Mouse (Mus musculus) kidney, postnatal 36 days (tissue): ENCODE results near the gene Stat5b.

Experiments
- DNase-seq, 2 experiments: peaks; one replicate each; pipeline ENCODE4 v3.0.0; 2021 to 2022; ENCODE audit warnings: mixed read lengths in 2 of 2

Stat5b gene

DNA sequence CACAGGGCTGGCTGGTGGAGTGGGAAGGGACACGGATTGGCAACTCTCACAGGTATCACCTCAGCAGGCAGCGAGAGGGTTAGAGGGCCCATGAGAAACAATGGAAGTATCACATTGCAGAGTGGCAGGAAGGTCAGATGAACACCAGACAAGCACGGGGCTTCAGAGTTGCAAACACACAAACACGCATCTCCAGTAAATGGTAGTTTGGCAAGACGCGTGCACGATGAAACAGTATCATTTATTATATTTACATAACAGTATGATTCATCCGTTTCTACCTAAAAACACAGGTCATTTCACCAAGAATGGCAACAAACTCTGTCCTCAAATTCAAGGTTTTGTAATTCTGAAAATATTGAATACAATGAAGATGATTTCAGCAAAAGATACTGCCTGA lies 11.0 kb downstream of the Stat5b start:
- no peak for DNase-seq

DNA sequence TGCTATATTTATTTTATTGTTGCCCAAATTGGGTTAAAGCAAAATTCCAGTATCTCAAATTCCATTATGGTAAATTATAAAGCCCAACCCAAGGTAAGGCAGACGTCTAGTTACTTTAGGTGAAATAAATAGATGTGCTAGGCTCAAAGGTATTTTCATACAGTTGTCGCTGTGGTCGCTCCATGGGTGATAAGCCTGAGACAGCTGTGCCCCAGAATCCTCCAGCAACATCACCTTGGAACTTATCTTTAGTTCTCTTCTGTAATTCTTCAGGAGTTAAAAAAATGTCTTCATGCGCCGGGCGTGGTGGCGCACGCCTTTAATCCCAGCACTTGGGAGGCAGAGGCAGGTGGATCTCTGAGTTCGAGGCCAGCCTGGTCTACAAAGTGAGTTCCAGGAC lies 11.6 kb downstream of the Stat5b start:
- no peak for DNase-seq

DNA sequence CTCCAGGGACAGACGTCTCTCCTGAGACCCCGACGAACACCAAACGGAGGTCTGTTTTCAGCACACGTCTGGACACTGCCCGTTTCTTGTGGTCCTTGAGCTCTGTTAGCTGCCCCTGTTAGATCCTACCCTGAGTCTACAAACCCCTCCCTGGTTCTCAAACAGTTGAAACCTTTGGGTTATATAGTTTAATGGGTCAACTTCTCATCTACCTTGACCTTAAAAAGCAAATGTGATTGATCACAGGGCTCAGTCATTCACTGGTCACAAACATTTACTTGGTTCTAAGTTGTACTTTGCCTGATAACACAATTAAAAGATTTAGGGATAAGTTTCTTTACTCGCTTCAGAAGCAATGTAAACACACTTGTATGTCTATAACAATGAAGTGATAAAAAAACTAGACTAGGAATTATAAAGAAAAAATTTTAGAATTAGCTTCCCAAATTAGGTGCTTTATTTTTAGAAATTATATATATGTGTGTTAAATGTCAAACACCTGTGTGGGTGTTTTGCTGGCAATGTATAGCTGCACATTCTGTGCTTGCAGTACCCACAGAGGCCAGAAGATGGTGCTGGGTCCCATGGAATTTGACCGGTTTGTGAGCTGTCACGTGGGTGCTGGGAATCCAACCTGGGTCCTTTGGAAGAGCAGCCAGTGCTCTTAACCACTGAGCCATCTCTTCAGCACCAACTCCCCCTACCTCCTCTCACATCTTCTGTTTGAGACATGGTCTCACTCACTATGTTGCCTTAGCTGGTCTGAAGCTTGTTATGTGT lies 13.4 kb downstream of the Stat5b start:
- DNase-seq: no peak

DNA sequence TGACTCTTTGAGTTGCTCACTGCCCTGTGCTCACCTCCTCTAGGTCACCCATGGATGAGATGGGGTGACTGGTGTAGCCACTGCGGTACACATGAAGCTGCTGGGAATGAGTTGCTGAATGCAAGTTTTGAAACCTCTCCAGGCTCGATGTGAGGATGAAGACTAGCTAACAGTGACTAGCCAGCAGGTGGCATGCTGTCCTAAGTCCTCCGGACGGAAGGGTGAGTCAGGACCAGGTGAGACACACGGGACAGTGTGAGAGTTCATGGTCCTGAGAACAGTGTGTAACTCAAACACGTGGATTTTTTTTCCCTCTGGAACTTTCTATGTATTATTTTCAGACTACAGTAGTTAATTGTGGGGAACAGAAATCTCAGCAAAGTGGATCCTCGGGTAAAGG lies 17.1 kb downstream of the Stat5b start:
- DNase-seq: peak; percentile 70 to 78

DNA sequence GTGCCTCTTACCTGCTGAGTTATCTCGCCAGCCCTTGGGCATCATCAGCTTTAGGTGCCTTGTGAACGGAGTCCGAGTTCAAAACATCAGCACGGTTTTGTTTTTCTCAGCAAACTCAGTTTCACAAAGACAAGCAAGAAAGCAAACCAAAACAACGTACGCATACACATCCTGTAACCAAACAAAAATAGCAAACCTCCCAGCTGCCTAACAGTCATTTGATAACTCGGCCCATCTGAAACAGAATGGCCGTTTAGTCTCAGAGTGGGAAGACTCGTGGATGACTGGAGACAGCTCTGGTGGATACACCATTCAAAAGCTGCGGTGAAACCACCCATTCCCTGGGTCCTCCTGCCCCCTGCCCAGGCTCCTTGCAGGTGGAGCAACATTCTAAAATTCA lies 19.1 kb downstream of the Stat5b start:
- no peak for DNase-seq

DNA sequence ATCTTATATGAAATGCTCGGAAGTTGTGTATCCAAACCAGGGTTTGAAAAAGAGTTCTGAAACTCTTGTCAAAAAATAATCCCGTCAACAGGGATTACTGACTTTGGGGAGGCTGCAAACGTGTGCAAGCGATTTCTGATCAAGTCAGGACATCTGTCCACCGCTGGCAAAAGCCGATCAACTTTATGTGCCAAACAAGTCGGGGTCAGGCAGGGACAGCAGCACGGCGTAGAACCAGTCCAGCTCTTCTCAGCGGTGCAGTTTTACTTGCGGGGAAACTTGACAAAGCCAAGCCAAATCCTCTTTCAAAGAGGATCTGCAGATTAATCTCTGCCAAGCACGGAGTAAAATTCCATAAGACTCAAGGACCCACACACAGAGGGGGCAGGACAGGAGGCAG lies 20.8 kb downstream of the Stat5b start:
- no peak for DNase-seq

DNA sequence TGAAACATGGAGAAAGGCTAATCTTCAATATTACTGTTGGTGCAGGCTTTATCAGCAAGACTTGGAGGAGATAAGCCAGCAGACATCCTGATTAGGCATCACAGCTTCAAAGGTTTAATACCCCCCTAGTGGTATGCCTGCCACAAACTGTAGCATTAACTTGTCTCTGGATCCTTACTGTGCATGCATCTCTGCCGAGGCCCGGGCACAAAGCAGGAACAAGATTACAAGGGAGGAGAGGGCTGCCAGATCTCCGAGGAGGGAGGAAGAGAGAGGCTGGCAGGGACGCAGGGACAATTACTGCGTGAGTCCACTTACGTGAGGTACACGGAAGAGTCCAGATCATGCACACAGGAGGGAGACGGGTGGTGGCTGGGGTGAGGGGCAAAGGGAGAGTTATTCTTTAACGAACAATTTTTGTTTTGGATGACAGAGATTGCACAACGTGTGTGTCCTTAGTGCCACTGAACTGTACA lies 21.8 kb downstream of the Stat5b start:
- peak; percentile 56 to 65 for DNase-seq

DNA sequence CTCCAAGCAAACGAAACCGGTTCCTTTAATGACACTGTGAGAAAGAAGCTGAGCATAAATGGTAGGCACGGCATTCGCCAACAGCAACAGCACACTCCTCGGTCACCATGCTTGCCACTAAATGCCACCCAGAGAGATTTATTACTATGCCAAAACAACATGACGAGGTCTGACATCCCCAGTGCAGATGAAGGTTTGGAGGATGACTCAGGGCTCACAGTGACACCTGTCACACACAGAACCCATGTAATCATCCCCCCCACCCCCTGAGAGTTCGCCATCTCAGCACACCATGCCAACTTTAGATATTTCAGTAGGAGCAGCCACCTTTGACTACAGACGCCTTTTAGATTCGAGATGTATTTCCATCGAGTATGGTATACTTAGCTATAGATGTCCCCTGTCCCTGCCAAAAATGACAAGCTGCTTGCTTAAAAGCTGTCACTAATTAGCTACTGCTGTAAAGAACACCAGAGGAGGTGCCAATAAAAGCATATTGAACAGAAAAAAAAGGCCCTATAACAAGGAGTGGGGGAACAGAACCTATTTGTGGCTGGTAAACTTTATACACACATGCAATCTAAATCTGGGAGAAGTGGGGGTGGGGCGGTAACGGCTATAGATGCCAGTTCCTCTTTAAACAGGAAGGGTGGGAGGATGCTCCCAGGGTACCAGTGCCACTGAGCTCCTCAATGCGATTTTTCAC lies 24.2 kb downstream of the Stat5b start:
- peak in 1 of 2 experiments; percentile 44 for DNase-seq

DNA sequence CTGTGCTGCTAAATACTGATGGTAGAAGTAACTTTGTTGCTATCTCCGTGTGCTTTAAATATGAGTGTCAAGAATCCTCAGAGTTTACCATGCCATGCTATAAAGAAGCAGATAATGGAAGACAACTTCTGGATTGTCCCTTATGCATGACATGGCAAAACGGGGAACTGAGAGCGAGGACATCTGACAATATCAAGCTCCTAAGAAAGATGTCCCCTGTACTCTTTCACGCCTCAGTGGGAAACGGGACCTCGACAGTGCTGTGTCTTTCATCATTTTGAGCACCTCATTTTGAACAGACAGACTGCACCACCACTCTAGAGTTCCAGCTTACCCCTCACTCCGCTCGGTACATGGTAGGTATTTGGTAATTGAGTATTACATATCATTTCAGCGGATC lies 25.1 kb downstream of the Stat5b start:
- DNase-seq: no peak

DNA sequence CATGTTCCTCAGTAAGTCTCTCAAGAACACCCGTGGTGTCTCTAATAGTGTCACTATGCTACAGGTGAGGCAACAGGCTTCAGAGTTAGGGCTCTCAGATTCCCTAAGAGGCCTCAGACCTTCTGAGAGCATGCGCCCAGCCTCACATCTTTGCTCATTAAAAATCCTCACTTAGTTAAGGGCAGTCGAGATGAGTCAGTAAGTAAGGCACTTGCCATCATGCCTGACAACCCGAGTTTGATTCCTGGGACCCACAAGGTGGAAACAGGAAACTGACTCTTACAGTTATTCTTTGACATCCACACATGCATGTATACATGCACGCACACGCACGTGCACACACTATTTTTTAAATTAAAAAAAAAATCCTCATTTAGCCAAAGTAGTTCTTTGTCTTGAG lies 26.0 kb downstream of the Stat5b start:
- DNase-seq: no peak

DNA sequence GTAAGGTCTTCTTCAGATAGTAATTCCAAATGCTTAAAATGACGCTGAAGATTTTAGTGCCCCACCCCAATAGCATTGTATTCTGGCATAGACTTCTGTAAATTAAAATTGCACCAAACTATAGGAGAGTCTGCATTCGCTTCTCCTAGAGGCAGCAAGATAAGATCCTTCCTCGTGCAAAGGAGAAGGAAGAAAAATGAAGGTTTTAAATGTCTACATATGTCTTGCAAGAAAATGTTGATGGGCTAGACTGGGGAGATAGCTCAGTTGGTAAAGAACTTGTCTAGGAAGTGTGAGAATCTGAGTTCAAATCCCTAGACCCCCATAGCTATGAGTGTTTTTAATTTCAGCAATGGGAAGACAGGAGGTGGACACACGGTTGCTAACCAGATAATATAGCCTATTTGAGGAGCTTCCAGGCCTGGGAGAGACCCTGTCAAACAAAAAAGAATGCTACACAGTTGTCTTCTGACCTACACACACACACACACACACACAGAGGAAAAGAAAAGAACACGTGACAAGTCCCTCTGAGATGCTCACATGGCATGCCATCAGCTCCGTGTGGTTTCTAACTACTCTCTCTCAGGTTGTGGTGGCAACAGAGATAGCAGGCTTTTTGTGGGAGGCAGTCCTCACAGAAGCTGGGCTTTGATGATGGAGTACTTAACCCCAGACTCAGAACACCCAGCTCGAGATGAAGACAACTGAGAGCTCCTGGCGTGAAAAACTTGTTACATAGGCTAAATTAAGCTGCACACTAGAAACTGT lies 26.8 kb downstream of the Stat5b start:
- no peak for DNase-seq

DNA sequence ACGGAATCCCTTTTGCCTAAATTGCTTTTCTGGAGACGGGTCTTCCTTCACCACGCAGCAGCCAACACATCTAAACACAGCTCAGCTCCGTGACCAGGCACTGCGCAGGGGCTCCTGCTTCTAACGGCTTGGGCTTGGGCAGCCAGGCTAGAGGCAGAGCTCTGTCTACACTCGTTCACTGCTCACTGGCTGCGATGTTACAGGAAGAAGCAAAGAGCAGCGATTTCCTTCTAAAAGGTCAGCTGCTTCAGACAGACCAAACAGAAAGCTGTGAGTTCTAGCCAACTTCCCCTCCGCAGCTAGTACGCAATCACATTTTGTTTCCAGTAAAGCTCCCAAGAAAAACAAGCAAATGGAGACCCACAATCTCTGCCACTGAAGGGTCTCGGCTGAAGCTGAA lies 28.2 kb downstream of the Stat5b start:
- peak; percentile 62 to 66 for DNase-seq

DNA sequence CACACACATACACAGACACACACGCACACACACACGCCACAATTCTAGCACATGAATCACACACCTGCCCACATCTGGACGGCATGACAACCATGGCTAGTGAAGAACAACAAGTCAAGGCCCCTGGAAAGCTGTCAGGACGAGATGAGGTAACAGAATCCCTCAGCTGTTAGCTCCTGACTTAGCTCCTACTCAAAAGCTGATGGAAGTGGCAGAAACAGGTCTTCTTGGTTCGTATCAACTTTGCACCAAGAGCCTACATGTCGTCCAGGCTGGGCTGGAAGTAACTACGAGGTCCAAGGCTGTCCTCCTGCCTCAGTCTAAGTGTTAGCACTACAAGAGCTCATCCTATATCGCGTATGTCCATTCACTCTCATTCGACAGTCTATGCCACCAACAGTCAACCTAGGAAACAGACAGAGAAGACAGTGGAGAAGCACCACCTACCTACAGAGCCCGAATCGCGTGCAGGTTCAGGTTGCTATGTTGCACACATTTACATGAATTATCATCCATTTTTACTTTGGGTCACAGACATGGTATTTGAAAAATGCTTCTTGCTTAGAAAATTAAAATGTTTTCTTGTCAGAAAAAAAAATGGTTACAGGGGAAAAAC lies 28.8 kb downstream of the Stat5b start:
- no peak for DNase-seq

DNA sequence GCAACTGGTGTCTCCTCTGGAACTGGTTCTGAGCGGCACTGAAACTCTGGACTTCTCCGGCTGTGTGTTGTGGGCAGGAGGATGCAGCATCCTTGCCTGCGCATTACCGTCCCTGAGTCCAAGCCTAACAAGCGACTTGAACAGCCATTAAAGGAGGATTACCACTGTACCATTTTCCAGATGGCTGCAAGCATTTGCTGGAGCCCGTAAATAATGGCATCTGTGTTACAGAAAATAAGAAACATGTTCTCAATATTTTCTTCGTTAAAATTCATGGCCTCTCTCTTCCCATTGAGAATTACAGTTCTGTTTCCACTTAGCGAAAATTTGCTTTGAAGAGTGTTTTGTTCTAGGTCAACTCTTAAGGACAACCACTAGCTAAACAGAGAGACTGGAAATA lies 30.5 kb downstream of the Stat5b start:
- no peak for DNase-seq

DNA sequence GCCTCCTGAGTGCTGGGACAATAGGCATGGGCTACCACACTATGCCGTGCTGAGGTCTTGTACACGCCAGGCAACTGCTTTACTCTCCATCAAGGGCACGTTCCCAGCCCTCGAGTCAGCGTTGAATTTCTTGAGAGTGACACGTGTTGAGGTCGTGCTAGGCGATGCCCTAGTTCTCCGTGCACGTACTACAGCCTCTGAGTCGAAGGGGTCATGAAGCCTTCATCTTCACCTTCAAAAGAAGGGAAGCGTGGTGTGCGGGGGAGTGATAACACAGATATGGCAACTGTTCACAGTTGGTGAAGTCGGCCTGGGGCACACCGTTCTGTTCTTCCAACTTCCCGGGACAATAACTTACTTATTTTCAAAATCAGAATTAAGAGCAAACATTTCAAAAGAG lies 30.9 kb downstream of the Stat5b start:
- DNase-seq: no peak

DNA sequence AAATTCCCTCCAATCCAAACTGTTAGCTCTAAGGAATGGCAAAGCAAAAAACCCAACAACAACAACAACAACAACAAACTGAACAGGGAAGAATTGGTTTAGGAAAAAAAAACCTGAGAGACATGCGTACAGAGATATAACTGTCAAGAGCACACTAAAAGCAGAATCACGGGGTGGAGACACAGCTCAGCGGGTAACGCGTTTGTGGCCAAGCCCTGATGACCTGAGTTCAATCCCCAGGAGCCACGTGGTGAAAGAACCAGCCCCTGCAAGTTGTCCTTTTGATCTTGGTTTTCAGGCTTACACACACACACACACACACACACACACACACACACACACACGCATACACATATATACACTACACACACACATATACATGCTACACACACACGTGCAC lies 31.5 kb downstream of the Stat5b start:
- DNase-seq: no peak

DNA sequence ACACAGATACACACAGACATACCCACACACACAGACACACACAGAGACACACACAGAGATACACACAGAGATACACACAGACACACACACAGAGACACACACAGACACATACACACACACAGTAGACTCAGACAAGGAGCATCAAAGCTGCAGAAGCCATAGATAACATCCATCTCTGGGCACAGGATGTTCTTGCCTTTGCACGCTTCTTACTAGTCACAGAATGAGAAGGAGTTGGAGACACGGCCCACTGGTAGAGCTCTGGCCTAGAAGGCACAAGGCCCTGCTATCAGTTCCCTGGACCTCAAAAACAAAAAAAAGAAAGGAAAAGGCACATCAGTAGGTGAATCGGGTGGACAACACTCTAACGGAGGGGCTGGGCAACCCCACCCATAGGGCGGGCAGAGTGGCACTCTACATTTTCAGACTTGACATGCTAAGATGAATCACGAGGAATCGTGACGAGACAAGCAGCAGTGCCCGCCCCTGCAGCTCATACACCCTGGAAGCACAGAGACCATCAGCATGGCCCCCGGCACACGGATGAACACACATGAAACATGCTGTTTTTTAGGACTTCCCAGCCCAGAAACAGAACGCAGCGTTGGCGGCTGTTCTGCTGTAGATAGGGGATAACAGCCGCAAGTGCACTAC lies 32.0 kb downstream of the Stat5b start:
- no peak for DNase-seq

DNA sequence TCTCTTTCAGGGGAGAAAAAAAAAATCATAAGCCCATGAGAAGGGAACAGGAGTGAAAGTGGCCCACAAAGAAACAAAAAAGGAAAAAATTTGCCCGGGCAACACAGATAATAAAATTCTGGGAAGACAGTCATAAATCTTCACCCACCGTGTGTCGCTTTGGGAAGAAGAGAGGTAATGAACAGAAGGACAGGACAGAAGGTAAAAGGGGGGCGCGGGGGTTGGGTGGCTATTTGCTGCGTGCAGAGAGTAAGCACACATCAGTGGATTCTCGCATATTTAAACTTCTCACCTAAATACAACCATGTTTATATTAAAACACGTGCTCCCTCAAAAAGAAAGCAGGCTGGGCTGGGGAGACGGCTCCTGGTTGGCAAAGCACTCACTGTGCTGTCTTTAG lies 33.2 kb downstream of the Stat5b start:
- DNase-seq: peak in 1 of 2 experiments; percentile 36

DNA sequence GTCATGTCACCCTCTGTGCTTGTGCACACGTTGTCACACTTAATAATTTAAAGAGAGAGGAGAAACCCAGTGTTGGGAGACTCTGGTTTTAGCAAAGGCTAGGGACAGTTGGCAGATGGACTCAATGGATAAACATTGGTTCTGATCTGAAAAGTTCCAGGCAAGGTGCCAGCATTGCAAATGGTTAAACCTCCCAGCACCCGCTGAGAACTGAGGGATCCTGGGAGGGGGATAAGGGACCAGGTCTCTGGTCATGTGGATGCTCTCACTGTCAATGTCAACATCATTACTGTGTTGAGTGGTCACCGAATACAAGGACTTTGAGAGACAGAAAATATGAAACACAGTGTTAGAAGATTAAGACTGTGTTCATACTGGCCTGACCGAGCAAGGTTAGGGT lies 33.7 kb downstream of the Stat5b start:
- peak; percentile 72 to 81 for DNase-seq

DNA sequence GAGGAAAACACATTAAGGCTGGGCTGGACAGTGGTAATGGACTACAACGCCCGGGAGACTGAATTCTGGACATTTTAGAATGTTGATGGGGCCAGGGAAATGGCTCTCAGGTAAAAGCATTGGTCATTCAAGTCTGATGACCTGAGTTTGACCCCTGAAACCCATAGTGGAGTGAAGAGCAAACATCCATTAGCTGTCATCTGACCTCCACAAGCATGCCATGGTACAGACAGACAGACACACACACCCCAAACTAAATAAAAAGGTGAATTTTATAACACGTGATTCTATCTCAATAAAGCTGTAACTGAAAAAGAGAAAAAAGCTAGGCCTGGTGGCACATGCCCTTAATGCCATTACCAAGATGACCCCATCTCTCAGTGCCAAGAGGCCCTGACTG lies 34.2 kb downstream of the Stat5b start:
- no peak for DNase-seq

DNA sequence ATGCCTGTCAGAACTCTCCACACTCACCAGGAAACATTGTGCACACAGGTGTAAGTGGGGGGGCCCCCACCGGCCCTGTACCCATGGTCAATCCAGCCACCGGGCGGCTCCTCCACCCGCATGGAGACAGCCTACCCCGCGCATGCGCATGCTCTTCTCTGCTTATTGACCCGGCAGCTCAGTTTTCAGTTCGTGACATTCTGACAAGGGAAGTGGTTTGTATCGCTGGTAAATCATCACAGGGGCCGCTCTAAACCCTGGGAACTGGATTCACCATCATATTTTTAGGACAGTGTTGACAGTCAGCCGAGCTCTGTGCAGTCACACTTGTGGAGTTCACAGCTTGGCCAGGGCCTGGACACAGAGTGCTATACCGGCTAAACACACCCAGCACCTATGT lies 36.0 kb downstream of the Stat5b start:
- peak; percentile 86 to 89 for DNase-seq

DNA sequence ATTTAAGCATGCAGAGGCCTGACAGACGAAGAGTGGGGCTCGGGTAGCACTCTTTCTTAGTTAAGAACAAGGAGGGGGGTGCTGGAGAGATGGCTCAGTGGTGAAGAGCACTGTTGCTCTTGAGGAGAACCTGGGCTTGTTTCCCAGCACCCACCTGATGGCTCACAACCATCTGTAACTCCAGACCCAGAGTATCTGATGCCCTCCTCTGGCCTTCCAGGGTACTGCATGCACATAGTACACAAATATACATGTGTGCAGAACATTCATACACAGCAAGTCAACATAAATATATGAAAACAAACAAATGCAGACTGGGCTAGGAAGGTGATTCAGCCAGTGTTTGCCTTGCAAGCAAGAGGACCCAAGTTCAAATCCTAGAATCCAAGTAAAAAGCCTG lies 39.4 kb downstream of the Stat5b start:
- peak in 1 of 2 experiments; percentile 37 for DNase-seq

DNA sequence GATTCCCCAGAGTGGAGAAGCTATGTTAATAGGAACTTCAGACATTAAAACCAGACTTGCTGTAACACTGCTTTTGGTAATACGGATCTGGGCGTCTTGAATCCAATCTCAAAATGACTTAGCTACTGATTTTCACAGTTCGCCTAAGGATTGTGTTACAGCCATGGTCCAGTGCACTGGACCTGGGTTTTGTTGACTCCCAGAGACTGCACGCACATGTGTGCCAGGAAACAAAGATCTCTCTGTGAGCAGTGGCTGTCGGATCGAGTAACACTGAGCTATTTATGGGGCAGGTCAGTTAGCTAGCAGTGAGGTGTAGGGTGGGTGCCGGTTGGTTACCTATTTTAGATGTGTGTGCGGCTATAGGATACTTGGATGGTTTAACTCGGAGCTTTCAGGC lies 40.0 kb downstream of the Stat5b start:
- peak; percentile 62 to 80 for DNase-seq
